Mouse (Mus musculus) T-helper 2 cell (primary cell): ENCODE results near the gene Tbcc.

Experiments used
- in situ Hi-C: fragments of 300-600 bp; cut with MboI, MseI; formaldehyde crosslinking; loops from one replicate; pipeline ENCODE4 v1.15.1; 2025; ENCODE audit warnings: high pct_unique_total_duplicates

Tbcc gene

GRCm38 (mm10) chr17:46870204-46870798, 20.2 kb upstream of the Tbcc start:
- in situ Hi-C loops, result no loop called here

GRCm38 (mm10) chr17:46870913-46871312, 19.6 kb upstream of the Tbcc start:
- in situ Hi-C loops, result no loop called here

- in situ Hi-C loops, result no loop called here
Observed at GRCm38 (mm10) chr17:46872806-46873205, 17.7 kb upstream of the Tbcc start.

- in situ Hi-C loops, result no loop called here
Observed at GRCm38 (mm10) chr17:46874133-46874532, 16.4 kb upstream of the Tbcc start.

- in situ Hi-C loops, result no loop called here
Observed at GRCm38 (mm10) chr17:46875626-46876025, 14.9 kb upstream of the Tbcc start.

- in situ Hi-C loops, result no loop called here
Observed at GRCm38 (mm10) chr17:46876371-46876950, 14.0 kb upstream of the Tbcc start.

GRCm38 (mm10) chr17:46877061-46877460, 13.4 kb upstream of the Tbcc start:
- in situ Hi-C loops, result no loop called here

- in situ Hi-C loops, result loop anchor here (5.0 kb wide), 1 partner anchor 98 kb away; the partner anchor contains the start of gene Rpl7l1
Observed at GRCm38 (mm10) chr17:46879841-46880311, 10.6 kb upstream of the Tbcc start.

GRCm38 (mm10) chr17:46880322-46880721, 10.2 kb upstream of the Tbcc start:
- in situ Hi-C loops, result loop anchor here (5.0 kb wide), 1 partner anchor 98 kb away; the partner anchor contains the start of gene Rpl7l1

GRCm38 (mm10) chr17:46881728-46882127, 8.8 kb upstream of the Tbcc start:
- in situ Hi-C loops, result loop anchor here (5.0 kb wide), 1 partner anchor 99 kb away; the partner anchor contains the start of gene Rpl7l1

- in situ Hi-C loops, result loop anchor here (5.0 kb wide), 1 partner anchor 101 kb away; the partner anchor contains the start of gene Rpl7l1
Observed at GRCm38 (mm10) chr17:46883107-46883506, 7.4 kb upstream of the Tbcc start.

- in situ Hi-C loops, result loop anchor here (5.0 kb wide), 1 partner anchor 102 kb away; the partner anchor contains the start of gene Rpl7l1
Observed at GRCm38 (mm10) chr17:46884766-46885165, 5.7 kb upstream of the Tbcc start.

- in situ Hi-C loops, result no loop called here
Observed at GRCm38 (mm10) chr17:46885218-46885909, 5.1 kb upstream of the Tbcc start.

GRCm38 (mm10) chr17:46885910-46886643, 4.4 kb upstream of the Tbcc start:
- in situ Hi-C loops, result no loop called here

GRCm38 (mm10) chr17:46888511-46889212, 1.8 kb upstream of the Tbcc start:
- in situ Hi-C loops, result no loop called here

- in situ Hi-C loops, result no loop called here
Observed at GRCm38 (mm10) chr17:46889450-46890084, 917 bp upstream of the Tbcc start.

GRCm38 (mm10) chr17:46890843-46891594, 535 bp downstream of the Tbcc start:
- in situ Hi-C loops, result no loop called here

GRCm38 (mm10) chr17:46895426-46895825, 4.9 kb downstream of the Tbcc start:
- in situ Hi-C loops, result no loop called here

GRCm38 (mm10) chr17:46897221-46897950, 6.9 kb downstream of the Tbcc start:
- in situ Hi-C loops, result no loop called here
